Mouse (Mus musculus) T-helper 17 cell (primary cell): ENCODE measurements around the gene Pstpip1.

ENCODE experiments used
- in situ Hi-C, 2 experiments: fragments of 300-600 bp; cut with MboI, MseI; formaldehyde crosslinking; loops; 1 replicate in 1 of 2; 2 replicates in 1 of 2; pipeline ENCODE4 v1.15.1; 2025; ENCODE audit warnings: high pct_unique_total_duplicates in 2 of 2

The Pstpip1 gene

GRCm38 (mm10) chr9:56141776-56142175, 52.0 kb downstream of the Pstpip1 start:
- in situ Hi-C loops: no loop called here

DNA sequence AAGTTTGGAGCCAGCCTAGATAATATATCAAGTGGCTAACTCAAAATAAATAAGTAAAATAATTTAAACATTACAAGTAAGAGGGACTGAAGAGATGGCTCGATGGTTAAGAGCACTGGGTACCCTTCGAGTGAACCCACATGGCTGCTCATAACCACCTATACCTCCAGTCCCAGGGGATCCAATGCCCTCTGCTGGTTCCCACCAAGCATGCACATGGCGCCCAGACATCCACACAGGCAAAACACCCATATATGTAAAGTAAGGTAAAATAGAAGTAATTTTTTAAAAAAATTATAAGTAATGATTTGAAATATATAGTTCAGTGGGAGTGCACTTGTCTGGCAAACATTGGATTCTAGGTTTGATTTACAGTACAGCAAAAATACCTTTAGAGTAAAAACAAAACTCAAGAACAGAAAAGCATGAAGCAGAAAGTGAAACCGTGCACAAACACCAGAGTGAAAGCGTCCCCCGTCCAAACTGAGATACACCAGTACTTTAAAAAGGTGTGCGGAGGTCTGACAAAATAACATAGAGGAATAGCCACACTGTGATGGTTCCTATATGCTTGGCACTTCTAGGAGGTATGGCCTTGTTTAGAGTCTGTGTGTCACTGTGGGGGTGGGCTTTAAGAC, 54.7 kb downstream of the Pstpip1 start:
- in situ Hi-C loops: no loop called here

- in situ Hi-C loops: no loop called here
Measured at GRCm38 (mm10) chr9:56146326-56146923, 56.7 kb downstream of the Pstpip1 start.

- in situ Hi-C loops: no loop called here
Measured at GRCm38 (mm10) chr9:56151745-56152481, 62.2 kb downstream of the Pstpip1 start.

DNA sequence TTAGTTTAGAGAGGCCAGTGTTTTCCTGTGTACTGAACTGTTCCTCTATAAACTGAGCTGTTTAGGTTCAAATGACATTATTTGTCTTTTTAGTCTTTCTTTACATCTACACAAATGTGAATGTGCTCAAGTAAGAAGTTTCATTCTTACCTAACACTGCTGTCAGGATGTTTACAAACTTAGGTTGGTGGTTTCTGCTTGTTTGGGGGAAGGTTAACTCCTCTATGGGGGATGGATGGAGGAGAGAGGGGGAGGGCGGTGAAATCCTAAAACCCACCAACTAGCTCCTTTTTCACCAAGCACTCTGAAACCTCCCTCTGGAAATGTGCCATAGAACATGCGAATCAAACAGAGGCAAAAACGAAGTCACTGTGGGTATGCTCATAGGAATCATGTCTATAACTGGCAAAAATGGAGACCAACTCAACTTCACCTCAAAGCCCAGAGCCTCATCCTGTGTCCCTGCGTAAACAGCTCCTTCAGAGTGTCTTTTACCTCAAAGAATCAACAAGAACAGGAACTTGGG, 62.8 kb downstream of the Pstpip1 start:
- in situ Hi-C loops: no loop called here

DNA sequence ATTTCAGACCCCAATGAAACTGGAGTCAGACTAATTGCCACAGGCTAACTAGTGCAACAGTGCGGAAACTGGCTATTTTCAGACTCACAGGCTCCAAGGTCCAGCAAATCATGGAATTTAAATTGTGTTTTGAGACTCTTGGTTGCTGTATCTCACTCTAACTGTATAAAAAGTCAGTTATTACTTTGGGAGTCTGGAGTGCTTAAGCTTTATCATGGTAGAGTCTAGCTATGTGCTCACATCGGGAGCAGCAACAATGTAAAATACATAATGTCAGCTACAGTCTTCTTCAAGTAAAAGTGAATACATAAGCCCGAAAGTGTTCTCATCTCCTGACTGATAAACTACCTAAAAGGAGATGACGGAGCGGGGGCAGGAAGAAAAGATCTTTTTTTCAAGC, 64.8 kb downstream of the Pstpip1 start:
- in situ Hi-C loops: no loop called here

- in situ Hi-C loops: no loop called here
Measured at GRCm38 (mm10) chr9:56158077-56158476, 68.3 kb downstream of the Pstpip1 start.

GRCm38 (mm10) chr9:56159456-56159855, 69.7 kb downstream of the Pstpip1 start:
- in situ Hi-C loops: no loop called here

DNA sequence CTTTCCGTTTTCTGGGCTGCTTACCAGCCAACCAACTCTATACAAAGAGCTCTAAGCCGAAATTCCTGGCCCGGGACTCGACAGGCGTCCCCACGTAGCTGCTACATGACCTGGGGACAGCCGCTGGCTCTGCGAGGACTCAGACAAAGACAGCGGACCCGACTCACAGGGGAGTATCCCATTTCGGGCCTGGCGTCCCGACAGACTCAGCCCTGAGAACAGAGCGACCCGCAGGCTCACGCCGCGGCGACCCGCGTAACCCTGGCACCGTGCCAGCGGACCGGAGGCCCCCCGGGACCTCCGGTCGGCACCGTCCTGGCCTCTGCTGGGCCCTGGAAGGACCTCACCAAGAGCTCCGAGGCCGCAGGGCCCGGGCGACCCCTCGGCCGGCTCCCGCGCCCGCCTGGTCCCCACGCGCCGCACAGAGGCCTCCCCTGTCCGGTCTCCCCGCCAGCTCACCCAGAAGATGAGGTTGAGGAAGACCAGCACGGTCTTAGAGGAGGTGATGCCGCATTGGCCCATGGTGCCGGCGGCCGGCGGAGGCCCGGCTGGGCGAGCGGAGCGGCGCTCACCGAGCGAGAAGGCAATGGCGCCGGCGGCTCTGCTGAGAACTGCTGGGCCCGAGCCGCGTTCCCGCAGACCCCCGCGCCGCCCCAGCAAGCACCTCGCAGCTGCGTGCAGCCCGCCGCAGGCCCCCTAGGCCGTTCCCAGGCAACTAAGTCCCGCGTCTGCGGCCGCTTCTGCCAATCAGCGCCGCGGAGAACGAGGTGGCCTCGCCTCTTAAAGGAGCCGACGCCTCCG, 70.8 kb downstream of the Pstpip1 start:
- in situ Hi-C loops: no loop called here

DNA sequence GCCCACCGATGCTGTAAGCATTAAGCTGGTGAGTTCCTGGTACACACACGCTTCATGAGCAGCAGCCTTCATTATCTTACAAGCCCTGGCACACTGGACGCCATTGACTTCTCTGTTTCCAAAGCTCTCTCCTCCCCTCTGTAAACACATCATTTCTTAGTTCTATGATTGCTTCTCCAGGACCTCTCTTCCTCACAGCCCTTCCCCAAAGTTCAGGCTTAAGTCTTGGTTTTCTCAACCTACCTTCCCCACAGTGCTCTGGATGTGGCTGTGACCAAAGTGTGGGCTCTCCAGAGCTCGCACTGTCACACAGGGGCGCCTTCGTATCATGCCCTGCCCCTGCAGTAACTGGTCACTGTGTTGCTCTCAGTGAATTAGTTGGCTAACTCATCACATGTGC, 75.6 kb downstream of the Pstpip1 start, which contains the start of gene Tspan3:
Tspan3 (minus strand) TSS at position 101 of the 400 bp plus-strand sequence.
- in situ Hi-C loops: no loop called here

DNA sequence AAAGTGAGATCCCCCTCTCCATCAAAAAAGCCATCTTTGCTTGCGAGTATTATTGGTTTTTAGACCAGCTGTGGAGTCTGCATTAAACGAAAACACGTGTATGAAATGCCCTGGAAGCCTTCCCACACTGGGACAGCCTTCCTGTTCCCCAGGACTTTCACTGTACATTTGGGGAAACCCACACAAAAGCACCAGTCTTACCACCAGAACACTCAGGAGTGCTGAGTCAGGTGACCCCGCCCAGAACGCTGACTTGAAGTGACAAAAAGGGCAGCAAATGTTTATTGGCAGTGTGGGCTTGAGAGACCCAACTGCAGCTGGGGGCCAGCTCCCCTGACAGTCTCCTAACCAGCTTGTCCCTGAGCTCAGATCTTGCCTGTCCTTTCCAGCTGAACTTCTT, 76.4 kb downstream of the Pstpip1 start:
- in situ Hi-C loops: no loop called here

DNA sequence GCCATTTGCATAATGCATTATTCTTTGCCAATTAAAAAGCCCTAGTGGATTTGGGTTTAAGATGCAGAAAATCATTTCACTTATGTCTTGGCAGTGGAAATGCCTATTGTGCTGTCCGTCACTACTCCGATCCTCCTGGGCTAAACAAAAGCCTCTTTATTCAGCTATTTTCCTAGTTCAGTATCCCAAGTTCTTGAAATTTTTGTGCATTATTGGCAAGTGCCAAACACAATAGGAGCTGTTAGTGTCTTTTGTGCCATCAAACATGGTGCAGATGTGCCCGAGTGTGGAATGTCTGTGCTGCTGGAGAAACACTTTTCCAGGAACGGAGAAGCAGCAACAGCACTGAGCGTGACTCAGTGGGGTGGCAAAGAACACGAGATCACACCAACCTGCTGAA, 77.9 kb downstream of the Pstpip1 start:
- in situ Hi-C loops: no loop called here

DNA sequence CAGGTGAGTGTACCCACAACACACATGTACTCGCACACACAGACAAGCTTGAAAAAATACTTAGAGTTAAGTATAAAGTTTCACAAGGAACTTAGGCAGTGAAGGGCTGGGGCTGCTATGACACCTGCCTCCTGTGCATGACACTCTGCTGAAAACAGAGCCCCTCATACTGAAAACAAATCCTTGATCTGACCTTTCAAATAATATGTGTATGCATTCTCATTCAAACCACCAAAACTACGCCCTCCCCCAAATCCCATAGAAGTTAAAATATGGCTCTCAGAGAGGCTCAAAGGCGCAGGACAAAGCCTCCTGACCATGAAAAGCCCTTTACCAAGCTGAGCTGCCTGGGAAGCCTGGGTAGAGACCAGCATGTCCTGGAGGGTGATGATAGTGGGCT, 85.6 kb downstream of the Pstpip1 start:
- in situ Hi-C loops: no loop called here

DNA sequence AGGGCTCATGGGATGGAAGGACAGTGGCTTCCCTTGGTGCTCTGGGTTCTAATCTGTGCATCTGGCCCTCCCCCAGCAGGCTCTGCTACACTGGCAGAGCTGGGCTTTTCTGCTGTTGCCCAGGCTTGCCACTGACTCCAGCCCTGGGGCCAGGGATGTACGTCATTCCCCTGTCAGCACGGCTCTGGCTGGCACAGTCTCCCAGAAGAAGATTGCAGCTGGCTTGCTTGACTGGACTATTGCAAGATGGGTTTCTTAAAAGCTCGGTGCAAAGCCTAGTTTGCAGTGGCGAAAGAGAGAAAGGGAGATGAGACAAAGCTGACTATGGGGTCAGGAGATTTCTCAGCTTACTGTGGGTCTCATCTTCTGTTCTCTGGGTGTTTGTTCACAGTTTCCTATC, 87.6 kb downstream of the Pstpip1 start:
- in situ Hi-C loops: no loop called here
